Mouse (Mus musculus) heart, adult 11 months (tissue): Measurements from ENCODE around the gene Ly9.

ENCODE experiments used
- DNase-seq: peaks from one replicate; pipeline ENCODE4 v3.0.0; 2022

Ly9 gene

GRCm38 (mm10) chr1:171607176-171607575 is at the start of gene Ly9:
Gene Ly9 (minus strand): TSS chr1:171607410.
- DNase-seq, result peak; percentile 90

GRCm38 (mm10) chr1:171652734-171653133 is 45.5 kb upstream of the Ly9 start, which contains the start of gene Slamf7:
Gene Slamf7 (minus strand): TSS chr1:171653035.
- DNase-seq, result peak; percentile 55

- DNase-seq, result peak; percentile 44
Measured at GRCm38 (mm10) chr1:171648840-171649239, 41.6 kb upstream of the Ly9 start.

- peak; percentile 66 for DNase-seq
Measured at GRCm38 (mm10) chr1:171647716-171648115, 40.5 kb upstream of the Ly9 start.

GRCm38 (mm10) chr1:171646429-171646940 is 39.3 kb upstream of the Ly9 start:
- peak; percentile 88 for DNase-seq

GRCm38 (mm10) chr1:171643612-171644011 is 36.4 kb upstream of the Ly9 start:
- peak; percentile 86 for DNase-seq

- peak; percentile 67 for DNase-seq
Measured at GRCm38 (mm10) chr1:171640796-171641195, 33.6 kb upstream of the Ly9 start.

- peak; percentile 87 for DNase-seq
Measured at GRCm38 (mm10) chr1:171638686-171639085, 31.5 kb upstream of the Ly9 start.

- peak; percentile 90 for DNase-seq
Measured at GRCm38 (mm10) chr1:171637101-171637500, 29.9 kb upstream of the Ly9 start.

- peak; percentile 30 for DNase-seq
Measured at GRCm38 (mm10) chr1:171635696-171636095, 28.5 kb upstream of the Ly9 start.

- DNase-seq, result peak; percentile 96
Measured at GRCm38 (mm10) chr1:171631447-171631846, 24.2 kb upstream of the Ly9 start.

GRCm38 (mm10) chr1:171630912-171631311 is 23.7 kb upstream of the Ly9 start:
- DNase-seq, result peak; percentile 76

- DNase-seq, result peak; percentile 76
Measured at GRCm38 (mm10) chr1:171630041-171630440, 22.8 kb upstream of the Ly9 start.

- peak; percentile 15 for DNase-seq
Measured at GRCm38 (mm10) chr1:171629168-171629567, 22.0 kb upstream of the Ly9 start.

GRCm38 (mm10) chr1:171627801-171628200 is 20.6 kb upstream of the Ly9 start:
- peak; percentile 64 for DNase-seq

- DNase-seq, result peak; percentile 57
Measured at GRCm38 (mm10) chr1:171620091-171620490, 12.9 kb upstream of the Ly9 start.

GRCm38 (mm10) chr1:171619645-171620044 is 12.4 kb upstream of the Ly9 start:
- DNase-seq, result no peak

GRCm38 (mm10) chr1:171619001-171619400 is 11.8 kb upstream of the Ly9 start:
- peak; percentile 98 for DNase-seq

- peak; percentile 96 for DNase-seq
Measured at GRCm38 (mm10) chr1:171616881-171617515, 9.8 kb upstream of the Ly9 start.

- DNase-seq, result peak; percentile 42
Measured at GRCm38 (mm10) chr1:171613962-171614361, 6.8 kb upstream of the Ly9 start.

GRCm38 (mm10) chr1:171610781-171611180 is 3.6 kb upstream of the Ly9 start:
- DNase-seq, result peak; percentile 66

- peak; percentile 83 for DNase-seq
Measured at GRCm38 (mm10) chr1:171610026-171610425, 2.8 kb upstream of the Ly9 start.

GRCm38 (mm10) chr1:171606656-171607055 is 554 bp downstream of the Ly9 start:
- DNase-seq, result peak; percentile 8

- DNase-seq, result peak; percentile 66
Measured at GRCm38 (mm10) chr1:171604686-171605085, 2.5 kb downstream of the Ly9 start.

GRCm38 (mm10) chr1:171584584-171584983 is 22.6 kb downstream of the Ly9 start:
- peak; percentile 27 for DNase-seq
